Mouse (Mus musculus) R1 (cell line): Measurements from ENCODE around the gene Olfr305.

ENCODE experiments used
- DNase-seq: peaks from one replicate; pipeline ENCODE4 v3.0.0-alpha.2; 2018; ENCODE audit warnings: low read depth, low spot score

The Olfr305 gene

GRCm38 (mm10) chr7:86366828-86367227, at the start of gene Olfr305:
Gene Olfr305 (minus strand): TSS chr7:86366928.
- DNase-seq, result no peak

- no peak for DNase-seq
These were observed 36.8 kb upstream of the Olfr305 start, which contains the start of gene Olfr301 for GRCm38 (mm10) chr7:86403546-86403945. Gene Olfr301 (plus strand): TSS chr7:86403846.

- DNase-seq, result no peak
These were observed 31.0 kb upstream of the Olfr305 start, which contains the start of gene Olfr303 for GRCm38 (mm10) chr7:86397689-86398088. Gene Olfr303 (minus strand): TSS chr7:86397789.

GRCm38 (mm10) chr7:86386558-86386957, 19.8 kb upstream of the Olfr305 start, which contains the start of gene Olfr304:
Gene Olfr304 (minus strand): TSS chr7:86386658.
- DNase-seq, result no peak

- peak; percentile 51 for DNase-seq
These were observed 19.0 kb upstream of the Olfr305 start for GRCm38 (mm10) chr7:86385769-86386168.

- peak; percentile 87 for DNase-seq
These were observed 20.4 kb downstream of the Olfr305 start for GRCm38 (mm10) chr7:86346296-86346695.

- DNase-seq, result peak; percentile 13
These were observed 22.5 kb downstream of the Olfr305 start for GRCm38 (mm10) chr7:86344253-86344652.

- peak; percentile 87 for DNase-seq
These were observed 23.7 kb downstream of the Olfr305 start for GRCm38 (mm10) chr7:86342881-86343565.

GRCm38 (mm10) chr7:86337486-86337885, 29.2 kb downstream of the Olfr305 start, which contains the start of gene Olfr307:
Gene Olfr307 (minus strand): TSS chr7:86337586.
- no peak for DNase-seq

- DNase-seq, result no peak
These were observed 41.2 kb downstream of the Olfr305 start, which contains the start of gene Olfr308 for GRCm38 (mm10) chr7:86325530-86325929. Gene Olfr308 (minus strand): TSS chr7:86325630.

GRCm38 (mm10) chr7:86321323-86321722, 45.4 kb downstream of the Olfr305 start:
- no peak for DNase-seq

- no peak for DNase-seq
These were observed 53.1 kb downstream of the Olfr305 start, which contains the start of gene Olfr309 for GRCm38 (mm10) chr7:86313608-86314007. Gene Olfr309 (minus strand): TSS chr7:86313708.
